8 mouse cellular contexts compared by ENCODE assay signal in genomic region chr10:117223758-117224101, GRCm38 (mm10). TPM values are rescaled to one million over a fixed set of nuclear protein-coding genes. Genes with fewer than 3 reads are reported as not detected.
DNase-seq lines count a peak whose midpoint lies in the region; ATAC-seq and TF ChIP-seq lines count a peak whose summit lies in the region.

No protein-coding gene starts in this region.

- H3K9ac ChIP-seq in heart, embryonic 15.5 days = peak overlapping the region; percentile 94
- peak overlapping the region; percentile 70 for H3K9ac ChIP-seq in MEL (ENCODE audit: control insufficient read depth, low read depth, low read length, poor library complexity, severe bottlenecking)
- peak overlapping the region; percentile 98 for H3K9ac ChIP-seq in midbrain, embryonic 11.5 days (ENCODE audit: low read length)

- no peak for TF ChIP-seq RAD21 in MEL (IDR thresholded peaks at IDR 0.05; ENCODE audit: low read depth, low read length)

- no peak for ATAC-seq in heart, embryonic 15.5 days (replicated peaks; ENCODE audit: insufficient number of reproducible peaks, insufficient read depth, low FRiP score, low read depth)
- no peak for ATAC-seq in midbrain, embryonic 11.5 days (ENCODE audit: low FRiP score)

- H3K27me3 ChIP-seq in heart, embryonic 15.5 days = no peaks in the 10 kb centered on the region
- H3K27me3 ChIP-seq in MEL (ENCODE audit: control insufficient read depth in 1 of 2, insufficient read depth in 2 of 2, low read length in 2 of 2) = no peaks in the 10 kb centered on the region
- H3K27me3 ChIP-seq in hindbrain, embryonic 10.5 days (ENCODE audit: insufficient read depth, poor library complexity, severe bottlenecking) = no peaks in the 10 kb centered on the region
- no peaks in the 10 kb centered on the region for H3K27me3 ChIP-seq in midbrain, embryonic 11.5 days (ENCODE audit: control insufficient read depth, insufficient read depth, low read length)

- H3K36me3 ChIP-seq in heart, embryonic 15.5 days = peaks cover 33% of the 10 kb centered on the region
- H3K36me3 ChIP-seq in MEL (ENCODE audit: control insufficient read depth in 1 of 2, insufficient read depth in 2 of 2, low read length in 2 of 2) = peaks cover 0 to 6% of the 10 kb centered on the region in 2 experiments; a peak in 2 of 4 replicates
- H3K36me3 ChIP-seq in hindbrain, embryonic 10.5 days = peaks cover 40% of the 10 kb centered on the region
- H3K36me3 ChIP-seq in midbrain, embryonic 11.5 days (ENCODE audit: control insufficient read depth, insufficient read depth, low read length) = peaks cover 11% of the 10 kb centered on the region

- no peaks in the 10 kb centered on the region for H3K9me3 ChIP-seq in heart, embryonic 15.5 days (replicated peaks)
- H3K9me3 ChIP-seq in MEL (replicated peaks; ENCODE audit: insufficient read depth, low read length) = no peaks in the 10 kb centered on the region
- no peaks in the 10 kb centered on the region for H3K9me3 ChIP-seq in hindbrain, embryonic 10.5 days
- no peaks in the 10 kb centered on the region for H3K9me3 ChIP-seq in midbrain, embryonic 11.5 days (ENCODE audit: control insufficient read depth, low read length)

- peaks cover 18% of the 10 kb centered on the region for H3K4me1 ChIP-seq in heart, embryonic 15.5 days (replicated peaks)
- H3K4me1 ChIP-seq in MEL (ENCODE audit: control insufficient read depth in 1 of 2, insufficient read depth in 2 of 2, low read length in 2 of 2) = peaks cover 0 to 5% of the 10 kb centered on the region in 2 experiments; a peak in 1 of 4 replicates
- H3K4me1 ChIP-seq in hindbrain, embryonic 10.5 days (replicated peaks) = peaks cover 23% of the 10 kb centered on the region
- peaks cover 23% of the 10 kb centered on the region for H3K4me1 ChIP-seq in midbrain, embryonic 11.5 days (ENCODE audit: control insufficient read depth, insufficient read depth, low read length)

- H3K79me2 ChIP-seq in MEL (ENCODE audit: control insufficient read depth, insufficient read depth, low read length, poor library complexity) = peaks cover 14% of the 10 kb centered on the region

- TF ChIP-seq POLR2A in MEL (IDR thresholded peaks at IDR 0.05; ENCODE audit: control insufficient read depth in 1 of 2, insufficient read depth in 1 of 2, low read depth in 1 of 2, low read length in 2 of 2, poor library complexity in 1 of 2) = no peak

- no peak for TF ChIP-seq CTCF in MEL (IDR thresholded peaks at IDR 0.05 in 2 of 3, conservative IDR thresholded peaks at IDR 0.05 in 1 of 3; ENCODE audit: control insufficient read depth in 1 of 3, insufficient read depth in 1 of 3, low read depth in 2 of 3, low read length in 3 of 3, poor library complexity in 1 of 3, severe bottlenecking in 1 of 3)

- intact Hi-C loops in heart, postnatal 10 days (cut with DNase I) = loop anchor here (5.0 kb wide), 1 partner anchor 484 kb away; no protein-coding TSS in a partner anchor
- intact Hi-C loops in gastrocnemius, postnatal 36 days (cut with DNase I) = no loop called here

- under 1% methylated on average over 9 of the region's 9 CpGs for WGBS in heart, embryonic 15.5 days
- WGBS in hindbrain, embryonic 10.5 days = under 1% methylated on average over 9 of the region's 9 CpGs
- 1% methylated on average over 9 of the region's 9 CpGs for WGBS in midbrain, embryonic 11.5 days

- H3K4me3 ChIP-seq in heart, embryonic 15.5 days = peak overlapping the region; percentile 84
- peak overlapping the region; percentile 65 to 74 for H3K4me3 ChIP-seq in MEL (ENCODE audit: control insufficient read depth in 1 of 2, insufficient read depth in 1 of 2, low read depth in 2 of 2, low read length in 2 of 2)
- H3K4me3 ChIP-seq in hindbrain, embryonic 10.5 days = peak overlapping the region; percentile 92
- H3K4me3 ChIP-seq in midbrain, embryonic 11.5 days (ENCODE audit: low read depth, low read length) = peak overlapping the region; percentile 76

- peak overlapping the region; percentile 99 for H3K27ac ChIP-seq in heart, embryonic 15.5 days
- H3K27ac ChIP-seq in MEL (ENCODE audit: control insufficient read depth, low read depth, low read length) = peak overlapping the region; percentile 28; the same call in 1 of the 2 replicates
- H3K27ac ChIP-seq in hindbrain, embryonic 10.5 days = peak overlapping the region; percentile 100
- peak overlapping the region; percentile 98; the same call in 1 of the 2 replicates for H3K27ac ChIP-seq in midbrain, embryonic 11.5 days (ENCODE audit: low read depth, low read length)

- no peak for DNase-seq in heart, postnatal 10 days
- no peak for DNase-seq in MEL (ENCODE audit: low read depth, low spot score)
- no peak for DNase-seq in hindbrain, embryonic 10.5 days (ENCODE audit: low spot score)
- DNase-seq in midbrain, embryonic 11.5 days (ENCODE audit: low spot score, missing footprints) = no peak
- no peak for DNase-seq in MN1 (ENCODE audit: low spot score)
- no peak for DNase-seq in gastrocnemius, postnatal 4 days (ENCODE audit: low spot score in 2 of 2)
- DNase-seq in gastrocnemius, postnatal 36 days = no peak

- TF ChIP-seq EP300 in MEL (IDR thresholded peaks at IDR 0.05; ENCODE audit: low read depth in 1 of 2, low read length in 2 of 2) = no peak

- H3K4me2 ChIP-seq in heart, embryonic 15.5 days = peak overlapping the region; percentile 89
- H3K4me2 ChIP-seq in midbrain, embryonic 11.5 days = peak overlapping the region; percentile 88

TF ChIP-seq in MEL, 35 proteins besides CTCF, POLR2A, EP300 and RAD21:
- TF ChIP-seq CHD2 (IDR thresholded peaks at IDR 0.05; ENCODE audit: low read length) (no peak), MAZ (IDR thresholded peaks at IDR 0.05; ENCODE audit: low read depth, low read length) (no peak), MXI1 (IDR thresholded peaks at IDR 0.05; ENCODE audit: low read depth, low read length) (peak; percentile 35; the same call in 1 of the 2 replicates), GATA1 (IDR thresholded peaks at IDR 0.05; ENCODE audit: low read depth, low read length) (peak; percentile 31; the same call in 1 of the 2 replicates), ETS1 (IDR thresholded peaks at IDR 0.05; ENCODE audit: low read depth, low read length) (no peak), TBP (IDR thresholded peaks at IDR 0.05; ENCODE audit: low read depth, low read length) (peak; percentile 77; the same call in 1 of the 2 replicates), GABPA (IDR thresholded peaks at IDR 0.05; ENCODE audit: low read depth, low read length) (no peak), SMC3 (IDR thresholded peaks at IDR 0.05; ENCODE audit: low read depth, low read length) (no peak), BHLHE40 (IDR thresholded peaks at IDR 0.05; ENCODE audit: borderline replicate concordance, low read depth, low read length) (no peak)

RNA-seq across cellular contexts. Expression of gene Yeats4, which starts 0.6 kb away (rescaled TPM):
- 37.5 and 43.6 TPM in 2 replicates for polyA plus RNA-seq in heart, embryonic 15.5 days (2015; fragmentation: Nextera tagmentation; extraction: Ambion mirVana)
- 10 to 100 TPM; 33.0 to 33.7 TPM for total RNA-seq in heart, postnatal 10 days (2021)
- 61.8 and 69.4 TPM in 2 replicates for total RNA-seq in MEL (2012; rRNA removed)
- 100 to 1,000 TPM in 1 of 2 experiments, not detected in 1; 106 TPM for polyA plus RNA-seq in MEL (2012; ENCODE audit: insufficient read depth in 1 of 2, insufficient read length in 2 of 2, low read depth in 1 of 2, low replicate concordance in 2 of 2, missing spikeins in 1 of 2)
- 112 and 114 TPM in 2 replicates for polyA plus RNA-seq in hindbrain, embryonic 10.5 days (2016; fragmentation: Nextera tagmentation; extraction: Ambion mirVana)
- polyA plus RNA-seq in midbrain, embryonic 11.5 days (2014; fragmentation: Nextera tagmentation; extraction: Ambion mirVana) = 173 and 194 TPM in 2 replicates
- 10 to 100 TPM; 29.6 to 33.2 TPM for total RNA-seq in gastrocnemius, postnatal 4 days (2021)
- 10 to 100 TPM; 12.8 to 14.8 TPM for total RNA-seq in gastrocnemius, postnatal 36 days (2021)

RNA-seq across cellular contexts. Expression of gene 9530003J23Rik, which starts 14.8 kb away (rescaled TPM):
- not detected in 2 replicates for polyA plus RNA-seq in heart, embryonic 15.5 days (2015; fragmentation: Nextera tagmentation; extraction: Ambion mirVana)
- total RNA-seq in heart, postnatal 10 days (2021) = not detected
- total RNA-seq in MEL (2012; rRNA removed) = not detected in 2 replicates
- polyA plus RNA-seq in MEL (2012; ENCODE audit: insufficient read depth in 1 of 2, insufficient read length in 2 of 2, low read depth in 1 of 2, low replicate concordance in 2 of 2, missing spikeins in 1 of 2) = not detected
- not detected in 2 replicates for polyA plus RNA-seq in hindbrain, embryonic 10.5 days (2016; fragmentation: Nextera tagmentation; extraction: Ambion mirVana)
- 0.14 TPM in 1 of 2 replicates, not detected in the other for polyA plus RNA-seq in midbrain, embryonic 11.5 days (2014; fragmentation: Nextera tagmentation; extraction: Ambion mirVana)
- not detected for total RNA-seq in gastrocnemius, postnatal 4 days (2021)
- total RNA-seq in gastrocnemius, postnatal 36 days (2021) = not detected

RNA-seq across cellular contexts. Expression of gene Lyz2, which starts 58.4 kb away (rescaled TPM):
- polyA plus RNA-seq in heart, embryonic 15.5 days (2015; fragmentation: Nextera tagmentation; extraction: Ambion mirVana) = 80.7 and 124 TPM in 2 replicates
- total RNA-seq in heart, postnatal 10 days (2021) = 10 to 100 TPM; 33.5 to 56.5 TPM
- not detected in 2 replicates for total RNA-seq in MEL (2012; rRNA removed)
- polyA plus RNA-seq in MEL (2012; ENCODE audit: insufficient read depth in 1 of 2, insufficient read length in 2 of 2, low read depth in 1 of 2, low replicate concordance in 2 of 2, missing spikeins in 1 of 2) = not detected
- 8.7 and 16.7 TPM in 2 replicates for polyA plus RNA-seq in hindbrain, embryonic 10.5 days (2016; fragmentation: Nextera tagmentation; extraction: Ambion mirVana)
- 12.8 and 13.7 TPM in 2 replicates for polyA plus RNA-seq in midbrain, embryonic 11.5 days (2014; fragmentation: Nextera tagmentation; extraction: Ambion mirVana)
- 10 to 100 TPM; 47.6 to 56.3 TPM for total RNA-seq in gastrocnemius, postnatal 4 days (2021)
- total RNA-seq in gastrocnemius, postnatal 36 days (2021) = 10 to 100 TPM; 32.0 to 47.2 TPM

Comparison
In these comparisons a context has a peak if more than half of its experiments do, and no peak if none do; other contexts are left out.
1. H3K27ac ChIP-seq: peak in every context shown above with its lines; median percentile 100 in hindbrain, embryonic 10.5 days; 99 in heart, embryonic 15.5 days; 98 in midbrain, embryonic 11.5 days; 28 in MEL.
2. RNA of gene Lyz2, which starts 58.4 kb away (total RNA-seq): 33.5 to 56.5 TPM in heart, postnatal 10 days, 47.6 to 56.3 TPM in gastrocnemius, postnatal 4 days and 32.0 to 47.2 TPM in gastrocnemius, postnatal 36 days; not detected in MEL; every median in the first group is over 10 times any median in the second.
3. Peak in every context shown above with its lines, with median percentiles within 50 percentile points of each other: H3K4me3 ChIP-seq and H3K9ac ChIP-seq.